Mouse (Mus musculus) midbrain, embryonic 16.5 days (tissue): ENCODE data around the gene Gm11077. TPM values are rescaled to one million over a fixed set of nuclear protein-coding genes. Genes with fewer than 3 reads are reported as not detected.
A peak's percentile ranks its signal among the peaks of the same experiment; 100 is the strongest.

Source experiments
- ATAC-seq: fragments of 200-750 bp; cut with Nextera tagmentation; 2 replicates; pipeline ENCODE4 v1.8.0; 2017; ENCODE audit warnings: moderate TSS enrichment
- H3K27ac ChIP-seq: fragments of 300-500 bp; sonication (generic); 2 replicates; pipeline ENCODE4 v1.5.1; 2014; ENCODE audit warnings: mild to moderate bottlenecking, low read length, mixed read lengths
- H3K27me3 ChIP-seq: fragments of 300-500 bp; sonication (generic); 2 replicates; pipeline ENCODE4 v1.6.1; 2014; ENCODE audit warnings: low read depth, low read length, mixed read lengths; ENCODE audit not compliant: control insufficient read depth, insufficient read depth
- H3K36me3 ChIP-seq: fragments of 300-500 bp; sonication (generic); 2 replicates; pipeline ENCODE4 v1.6.1; 2014; ENCODE audit warnings: mild to moderate bottlenecking, low read length, moderate library complexity, mixed read lengths; ENCODE audit not compliant: control insufficient read depth, insufficient read depth
- H3K4me1 ChIP-seq: fragments of 300-500 bp; sonication (generic); 2 replicates; pipeline ENCODE4 v1.6.1; 2014; ENCODE audit warnings: mild to moderate bottlenecking, low read length, mixed read lengths; ENCODE audit not compliant: control insufficient read depth, insufficient read depth
- H3K4me2 ChIP-seq: fragments of 300-500 bp; sonication (generic); 2 replicates; pipeline ENCODE4 v1.6.1; 2014; ENCODE audit warnings: mild to moderate bottlenecking, low read length, mixed read lengths
- H3K4me3 ChIP-seq: fragments of 300-500 bp; sonication (generic); 2 replicates; pipeline ENCODE4 v1.5.1; 2014; ENCODE audit warnings: low read depth, mild to moderate bottlenecking, low read length, moderate library complexity, mixed read lengths
- H3K9ac ChIP-seq: fragments of 300-500 bp; sonication (generic); 2 replicates; pipeline ENCODE4 v1.6.1; 2014; ENCODE audit warnings: low read depth, low read length, mixed read lengths
- H3K9me3 ChIP-seq: fragments of 300-500 bp; sonication (generic); replicated peaks from 2 replicates; pipeline ENCODE4 v1.6.1; 2014; ENCODE audit warnings: mild to moderate bottlenecking, low read length, mixed read lengths; ENCODE audit not compliant: control insufficient read depth, poor library complexity, severe bottlenecking
- WGBS: fragments of 180-500 bp; shearing (Covaris S2); extraction: QIAGEN DNeasy Blood & Tissue Kit; methylation state at CpG from one replicate; pipeline ENCODE4 v1.1.7; 2014; 5-methylcytosine and 5-hydroxymethylcytosine counted together
- polyA plus RNA-seq: library from polyadenylated mRNA; unstranded; fragments of >200 nt; fragmentation: Nextera tagmentation; extraction: Ambion mirVana; gene quantifications from 2 replicates; pipeline ENCODE4 v1.2.1, GENCODE M21; 2015

The Gm11077 gene
- polyA plus RNA-seq, 1 experiment from 2014 or later, result not detected

GRCm38 (mm10) chr6:140768859-140769640 is 40.0 kb downstream of the Gm11077 start:
- WGBS, result 19% methylated on average over 21 of the region's 21 CpGs
- ATAC-seq, result peak; percentile 83
- H3K27me3 ChIP-seq, result no peaks in the 10 kb centered on the region
- peaks cover 18% of the 10 kb centered on the region for H3K4me1 ChIP-seq
- peak overlapping the region; percentile 45; the same call in 1 of the 2 replicates for H3K9ac ChIP-seq
- H3K4me2 ChIP-seq, result peak overlapping the region; percentile 34
- H3K4me3 ChIP-seq, result no peak overlapping the region; the same call in 1 of the 2 replicates
- H3K36me3 ChIP-seq, result no peaks in the 10 kb centered on the region
- peak overlapping the region; percentile 50; the same call in 1 of the 2 replicates for H3K27ac ChIP-seq
- no peaks in the 10 kb centered on the region for H3K9me3 ChIP-seq

- Histone ChIP-seq H3K4me2 (no peak overlapping the region), H3K4me3 (no peak overlapping the region), H3K27ac (no peak overlapping the region), H3K9ac (no peak overlapping the region), H3K4me1 (no peaks in the 10 kb centered on the region), H3K27me3 (no peaks in the 10 kb centered on the region), H3K36me3 (no peaks in the 10 kb centered on the region), H3K9me3 (no peaks in the 10 kb centered on the region)
- 94% methylated on average over 8 of the region's 8 CpGs for WGBS
- ATAC-seq, result no peak
Observed at GRCm38 (mm10) chr6:140776274-140776673, 47.2 kb downstream of the Gm11077 start.

- Histone ChIP-seq H3K27me3 (no peaks in the 10 kb centered on the region), H3K9ac (no peak overlapping the region), H3K27ac (no peak overlapping the region), H3K4me3 (no peak overlapping the region), H3K36me3 (no peaks in the 10 kb centered on the region), H3K9me3 (no peaks in the 10 kb centered on the region), H3K4me1 (no peaks in the 10 kb centered on the region), H3K4me2 (no peak overlapping the region)
- WGBS, result 92% methylated on average over 6 of the region's 6 CpGs
- ATAC-seq, result no peak
Observed at GRCm38 (mm10) chr6:140782524-140782923, 53.4 kb downstream of the Gm11077 start.

GRCm38 (mm10) chr6:140786058-140786457 is 57.0 kb downstream of the Gm11077 start:
- no peaks in the 10 kb centered on the region for H3K27me3 ChIP-seq
- no peaks in the 10 kb centered on the region for H3K9me3 ChIP-seq
- H3K4me1 ChIP-seq, result no peaks in the 10 kb centered on the region
- no peak overlapping the region for H3K4me3 ChIP-seq
- WGBS, result 71% methylated on average over 2 of the region's 2 CpGs
- no peak overlapping the region for H3K27ac ChIP-seq
- no peak for ATAC-seq
- no peak overlapping the region for H3K9ac ChIP-seq
- H3K36me3 ChIP-seq, result no peaks in the 10 kb centered on the region
- H3K4me2 ChIP-seq, result no peak overlapping the region

GRCm38 (mm10) chr6:140789850-140790249 is 60.8 kb downstream of the Gm11077 start:
- Histone ChIP-seq H3K27me3 (no peaks in the 10 kb centered on the region), H3K4me3 (no peak overlapping the region), H3K9ac (no peak overlapping the region), H3K27ac (no peak overlapping the region), H3K9me3 (no peaks in the 10 kb centered on the region), H3K4me2 (no peak overlapping the region), H3K4me1 (no peaks in the 10 kb centered on the region), H3K36me3 (no peaks in the 10 kb centered on the region)
- 0 out of 2 replicates have a peak, but pooled peaks have one; percentile 36 for ATAC-seq
- WGBS, result 46% methylated on average over 3 of the region's 3 CpGs

- ATAC-seq, result no peak
- Histone ChIP-seq H3K9ac (no peak overlapping the region), H3K4me1 (no peaks in the 10 kb centered on the region), H3K27ac (no peak overlapping the region), H3K36me3 (no peaks in the 10 kb centered on the region), H3K27me3 (no peaks in the 10 kb centered on the region), H3K4me2 (no peak overlapping the region), H3K9me3 (no peaks in the 10 kb centered on the region), H3K4me3 (no peak overlapping the region)
- WGBS, result 94% methylated on average over 6 of the region's 6 CpGs
Observed at GRCm38 (mm10) chr6:140793676-140794262, 64.7 kb downstream of the Gm11077 start.

- no peak overlapping the region for H3K27ac ChIP-seq
- H3K4me3 ChIP-seq, result no peak overlapping the region
- H3K9me3 ChIP-seq, result no peaks in the 10 kb centered on the region
- no peak for ATAC-seq
- H3K4me2 ChIP-seq, result no peak overlapping the region
- H3K27me3 ChIP-seq, result no peaks in the 10 kb centered on the region
- no peaks in the 10 kb centered on the region for H3K4me1 ChIP-seq
- no peak overlapping the region for H3K9ac ChIP-seq
- 63% methylated on average over 3 of the region's 3 CpGs for WGBS
- H3K36me3 ChIP-seq, result no peaks in the 10 kb centered on the region
Observed at GRCm38 (mm10) chr6:140798841-140799240, 69.8 kb downstream of the Gm11077 start.

- H3K27me3 ChIP-seq, result no peaks in the 10 kb centered on the region
- no peak overlapping the region for H3K27ac ChIP-seq
- ATAC-seq, result no peak
- no peak overlapping the region for H3K4me2 ChIP-seq
- no peaks in the 10 kb centered on the region for H3K9me3 ChIP-seq
- H3K4me1 ChIP-seq, result no peaks in the 10 kb centered on the region
- no peaks in the 10 kb centered on the region for H3K36me3 ChIP-seq
- 90% methylated on average over 16 of the region's 16 CpGs for WGBS
- no peak overlapping the region for H3K9ac ChIP-seq
- no peak overlapping the region for H3K4me3 ChIP-seq
Observed at GRCm38 (mm10) chr6:140799435-140800040, 70.5 kb downstream of the Gm11077 start.

- Histone ChIP-seq H3K4me3 (no peak overlapping the region), H3K9me3 (no peaks in the 10 kb centered on the region), H3K4me2 (no peak overlapping the region), H3K4me1 (no peaks in the 10 kb centered on the region), H3K27ac (no peak overlapping the region), H3K27me3 (no peaks in the 10 kb centered on the region), H3K9ac (no peak overlapping the region), H3K36me3 (no peaks in the 10 kb centered on the region)
- 89% methylated on average over 4 of the region's 4 CpGs for WGBS
- no peak for ATAC-seq
Observed at GRCm38 (mm10) chr6:140800587-140800986, 71.5 kb downstream of the Gm11077 start.
